ENCODE assay signal across 13 mouse cellular contexts in the genomic region with DNA sequence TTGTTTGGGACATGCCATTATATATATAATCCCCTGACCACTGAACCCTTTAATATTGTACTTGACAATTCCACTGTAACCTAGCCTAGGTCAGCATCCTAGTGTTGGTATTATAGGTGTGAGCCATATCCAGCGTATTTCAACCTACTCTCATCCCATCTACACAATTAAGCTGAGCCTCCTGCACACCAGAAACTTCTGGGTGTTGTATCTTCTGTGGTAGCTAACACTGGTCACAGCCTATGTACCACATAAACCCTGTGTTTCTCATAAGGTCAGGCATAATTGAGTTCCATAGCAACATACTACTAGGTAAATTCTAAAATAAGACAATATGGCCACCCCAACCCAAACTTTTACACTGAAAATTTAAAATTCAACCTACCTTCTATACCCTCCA.
"Had no signal": no experiment of that assay in that cellular context is flagged by ENCODE, and none has a peak within 500 bp of the region (broad histone marks: within the 10 kb centered on the region; RNA-seq: fewer than 3 reads in every experiment).

No protein-coding gene starts in this region.

- DNase-seq: kidney, adult 11 months; kidney, postnatal 14 days; lung, embryonic 14.5 days; lung, postnatal 10 days; lung, postnatal 4 days; thymus, postnatal 4 days had no signal

- H3K9ac ChIP-seq: liver, embryonic 15.5 days; lung, embryonic 14.5 days; neural tube, embryonic 12.5 days had no signal

- H3K9me3 ChIP-seq: limb, embryonic 10.5 days; liver, embryonic 15.5 days; neural tube, embryonic 12.5 days had no signal

- H3K4me3 ChIP-seq: left cerebral cortex, adult 2 months; limb, embryonic 10.5 days; liver, embryonic 15.5 days; myocyte; neural tube, embryonic 12.5 days had no signal

- H3K4me2 ChIP-seq: liver, embryonic 15.5 days; lung, embryonic 14.5 days; midbrain, embryonic 11.5 days; neural tube, embryonic 12.5 days had no signal

- H3K27ac ChIP-seq: left cerebral cortex, adult 2 months; limb, embryonic 10.5 days; liver, embryonic 15.5 days; neural tube, embryonic 12.5 days; stomach, postnatal 0 days had no signal

- H3K27me3 ChIP-seq: liver, embryonic 15.5 days; neural tube, embryonic 12.5 days had no signal
